Comparison of ENCODE assay signal across 9 mouse cellular contexts in the genomic region with DNA sequence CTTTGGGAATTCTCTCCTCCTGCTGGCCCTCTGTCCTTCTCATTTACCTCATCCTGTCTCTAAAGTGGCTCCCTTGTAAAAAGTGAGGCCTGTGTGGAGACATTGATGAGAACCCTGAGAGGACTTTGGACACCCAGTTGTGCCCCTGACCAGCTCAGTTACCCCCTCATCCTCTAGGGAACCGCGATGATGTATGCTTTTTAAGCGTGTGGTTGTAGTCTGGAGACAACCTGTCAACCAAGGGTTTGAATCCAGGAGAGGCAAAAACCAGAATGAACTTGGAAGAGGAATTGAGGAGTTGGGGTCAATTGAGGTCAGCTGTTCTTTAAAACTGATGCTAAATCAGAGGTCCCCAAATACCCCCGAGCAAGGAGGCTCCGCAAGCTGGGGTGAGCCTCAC. TPM values are rescaled to one million over a fixed set of nuclear protein-coding genes. Genes with fewer than 3 reads are reported as not detected.
A peak's percentile ranks its signal among the peaks of the same experiment; 100 is the strongest.
DNase-seq lines count a peak whose midpoint lies in the region; ATAC-seq and TF ChIP-seq lines count a peak whose summit lies in the region.
"Had no signal": no experiment of that assay in that cellular context is flagged by ENCODE, and none has a peak within 500 bp of the region (broad histone marks: within the 10 kb centered on the region; RNA-seq: fewer than 3 reads in every experiment).

No protein-coding gene starts in this region.

- H3K4me1 ChIP-seq in kidney, postnatal 0 days (replicated peaks; ENCODE audit: insufficient read depth, low read length) = 0 out of 2 replicates have a peak, but pooled peaks cover 6% of the 10 kb centered on the region
- H3K4me1 ChIP-seq in forebrain, embryonic 10.5 days = peaks cover 36% of the 10 kb centered on the region
- no peaks in the 10 kb centered on the region for H3K4me1 ChIP-seq in intestine, postnatal 0 days (replicated peaks; ENCODE audit: control insufficient read depth, insufficient read depth, low read length)
- H3K4me1 ChIP-seq in neural tube, embryonic 13.5 days (replicated peaks) = peaks cover 30% of the 10 kb centered on the region

- WGBS in kidney, postnatal 0 days = 45% methylated on average over 5 of the region's 5 CpGs
- 42% methylated on average over 5 of the region's 5 CpGs for WGBS in forebrain, embryonic 10.5 days
- 49% methylated on average over 5 of the region's 5 CpGs for WGBS in intestine, postnatal 0 days
- 44% methylated on average over 5 of the region's 5 CpGs for WGBS in neural tube, embryonic 13.5 days

- no peak for ATAC-seq in kidney, postnatal 0 days (replicated peaks; ENCODE audit: low FRiP score, low read depth)
- no peak for ATAC-seq in intestine, postnatal 0 days
- ATAC-seq in neural tube, embryonic 13.5 days (ENCODE audit: low read depth) = no peak
- no peak for ATAC-seq in frontal cortex, adult (ENCODE audit: low TSS enrichment)
- no peak for ATAC-seq in cerebellum, adult (ENCODE audit: insufficient number of reproducible peaks, low FRiP score, low TSS enrichment)

- peak overlapping the region; percentile 60; the same call in 1 of the 2 replicates for H3K4me3 ChIP-seq in kidney, postnatal 0 days (replicated peaks; ENCODE audit: low read depth, low read length)
- peak overlapping the region; percentile 85 for H3K4me3 ChIP-seq in forebrain, embryonic 10.5 days
- peak overlapping the region; percentile 56 for H3K4me3 ChIP-seq in intestine, postnatal 0 days (ENCODE audit: low read depth, low read length)
- H3K4me3 ChIP-seq in neural tube, embryonic 13.5 days = peak overlapping the region; percentile 89

- no peaks in the 10 kb centered on the region for H3K36me3 ChIP-seq in kidney, postnatal 0 days (ENCODE audit: insufficient read depth, low read length)
- H3K36me3 ChIP-seq in forebrain, embryonic 10.5 days (replicated peaks) = peaks cover 27% of the 10 kb centered on the region
- no peaks in the 10 kb centered on the region for H3K36me3 ChIP-seq in intestine, postnatal 0 days (ENCODE audit: control insufficient read depth, insufficient read depth)
- peaks cover 25% of the 10 kb centered on the region for H3K36me3 ChIP-seq in neural tube, embryonic 13.5 days

- DNase-seq in kidney, postnatal 0 days (ENCODE audit: low spot score) = no peak
- no peak for DNase-seq in kidney, postnatal 14 days
- no peak for DNase-seq in forebrain, embryonic 10.5 days (ENCODE audit: extremely low spot score, low spot score)
- DNase-seq in right cerebral cortex, adult 18-20 months = no peak

- H3K9me3 ChIP-seq in kidney, postnatal 0 days (replicated peaks; ENCODE audit: low read length) = no peaks in the 10 kb centered on the region
- H3K9me3 ChIP-seq in forebrain, embryonic 10.5 days = no peaks in the 10 kb centered on the region
- H3K9me3 ChIP-seq in intestine, postnatal 0 days (ENCODE audit: control insufficient read depth) = no peaks in the 10 kb centered on the region
- no peaks in the 10 kb centered on the region for H3K9me3 ChIP-seq in neural tube, embryonic 13.5 days
- H3K9me3 ChIP-seq: megakaryocyte, embryonic 14.5 days had no signal

- H3K27me3 ChIP-seq in kidney, postnatal 0 days (ENCODE audit: insufficient read depth, low read length) = no peaks in the 10 kb centered on the region
- H3K27me3 ChIP-seq in forebrain, embryonic 10.5 days (ENCODE audit: poor library complexity, severe bottlenecking) = peaks cover 23% of the 10 kb centered on the region
- no peaks in the 10 kb centered on the region; the same call in 1 of the 2 replicates for H3K27me3 ChIP-seq in intestine, postnatal 0 days (replicated peaks; ENCODE audit: control insufficient read depth, insufficient read depth, low read length)
- no peaks in the 10 kb centered on the region for H3K27me3 ChIP-seq in neural tube, embryonic 13.5 days

- no peak overlapping the region for H3K9ac ChIP-seq in kidney, postnatal 0 days (ENCODE audit: low read depth, low read length)
- no peak overlapping the region for H3K9ac ChIP-seq in intestine, postnatal 0 days (ENCODE audit: low read depth, low read length)
- H3K9ac ChIP-seq in neural tube, embryonic 13.5 days = peak overlapping the region; percentile 98

- H3K4me2 ChIP-seq in kidney, postnatal 0 days (ENCODE audit: low read length) = peak overlapping the region; percentile 94
- H3K4me2 ChIP-seq in intestine, postnatal 0 days (replicated peaks; ENCODE audit: low read depth) = peak overlapping the region; percentile 97
- peak overlapping the region; percentile 78 for H3K4me2 ChIP-seq in neural tube, embryonic 13.5 days

- no peak overlapping the region for H3K27ac ChIP-seq in kidney, postnatal 0 days
- peak overlapping the region; percentile 95 for H3K27ac ChIP-seq in forebrain, embryonic 10.5 days
- no peak overlapping the region for H3K27ac ChIP-seq in intestine, postnatal 0 days (ENCODE audit: low read depth, low read length)
- peak overlapping the region; percentile 93 for H3K27ac ChIP-seq in neural tube, embryonic 13.5 days (replicated peaks)

- TF ChIP-seq CTCF in kidney, postnatal 0 days (IDR thresholded peaks at IDR 0.05; ENCODE audit: low read depth) = no peak
- TF ChIP-seq CTCF in intestine, postnatal 0 days (IDR thresholded peaks at IDR 0.05; ENCODE audit: low read depth) = no peak

RNA-seq across cellular contexts. Expression of a gene that starts 0.4 kb away (rescaled TPM):
- polyA plus RNA-seq in kidney, postnatal 0 days (2015; fragmentation: Nextera tagmentation; extraction: Ambion mirVana) = 3.7 and 4.1 TPM in 2 replicates
- 11.5 and 11.9 TPM in 2 replicates for polyA plus RNA-seq in forebrain, embryonic 10.5 days (2016; fragmentation: Nextera tagmentation; extraction: Ambion mirVana)
- polyA plus RNA-seq in intestine, postnatal 0 days (2015; fragmentation: Nextera tagmentation; extraction: Ambion mirVana) = 1.6 and 2.1 TPM in 2 replicates
- polyA plus RNA-seq in neural tube, embryonic 13.5 days (2015; fragmentation: Nextera tagmentation; extraction: Ambion mirVana) = 20.8 and 21.7 TPM in 2 replicates

RNA-seq across cellular contexts. Expression of a gene that starts 29.5 kb away (rescaled TPM):
- 0.26 and 0.28 TPM in 2 replicates for polyA plus RNA-seq in kidney, postnatal 0 days (2015; fragmentation: Nextera tagmentation; extraction: Ambion mirVana)
- 0.64 and 0.79 TPM in 2 replicates for polyA plus RNA-seq in forebrain, embryonic 10.5 days (2016; fragmentation: Nextera tagmentation; extraction: Ambion mirVana)
- polyA plus RNA-seq in intestine, postnatal 0 days (2015; fragmentation: Nextera tagmentation; extraction: Ambion mirVana) = 0.34 and 0.42 TPM in 2 replicates
- 6.2 and 7.5 TPM in 2 replicates for polyA plus RNA-seq in neural tube, embryonic 13.5 days (2015; fragmentation: Nextera tagmentation; extraction: Ambion mirVana)

Comparison
In these comparisons a context has a peak if more than half of its experiments do, and no peak if none do; other contexts are left out.
1. H3K27ac ChIP-seq: peak in forebrain, embryonic 10.5 days (single experiment) and neural tube, embryonic 13.5 days (single experiment); none in kidney, postnatal 0 days (single experiment) and intestine, postnatal 0 days (single experiment).
2. Peak in every context shown above with its lines, with median percentiles within 50 percentile points of each other: H3K4me2 ChIP-seq and H3K4me3 ChIP-seq.